Mouse (Mus musculus) cortical plate, adult 2 months (tissue): Measurements from ENCODE around the gene Flt1.

Experiments used
- CTCF ChIP-seq: fragments of 200-500 bp; IDR thresholded peaks from 2 replicates; pipeline ENCODE4 v1.5.1; 2011; ENCODE audit warnings: mild to moderate bottlenecking, control low read depth, low read length; ENCODE audit not compliant: insufficient read depth; ENCODE audit errors: extremely low read depth
- POLR2A ChIP-seq: fragments of 200-500 bp; IDR thresholded peaks from 2 replicates; pipeline ENCODE4 v1.6.1; 2011; ENCODE audit warnings: mild to moderate bottlenecking, low read length, control low read depth; ENCODE audit not compliant: insufficient read depth; ENCODE audit errors: extremely low read depth

- TF ChIP-seq POLR2A (no peak), CTCF (no peak)
These were observed 128.0 kb downstream of the Flt1 start for GRCm38 (mm10) chr5:147597825-147598224.
